Mouse (Mus musculus) erythroblast, adult 5-6 weeks (primary cell): ENCODE measurements around the gene Itgb2. TPM values are rescaled to one million over a fixed set of nuclear protein-coding genes. Genes with fewer than 3 reads are reported as not detected.

Source experiments
- ATAC-seq: replicated peaks from 2 replicates; pipeline ENCODE4 v1.8.0; 2016; ENCODE audit warnings: moderate number of reproducible peaks, mild to moderate bottlenecking, moderate TSS enrichment, inconsistent platforms; ENCODE audit not compliant: poor library complexity, low FRiP score, severe bottlenecking
- total RNA-seq, 2 experiments: library from RNA; stranded (forward) in 1 of 2; stranded (reverse) in 1 of 2; fragments of 150-400 nt in 1 of 2; fragments of 200-764, 138-1000 nt in 1 of 2; gene quantifications; 2 replicates each; pipeline versions ENCODE4 v1.2.3 to v1.2.4; 2015 to 2017; ENCODE audit warnings: low replicate concordance in 2 of 2

Gene Itgb2
- total RNA-seq, 2 experiments from 2014 or later, result 55.8 to 74.2 TPM

DNA sequence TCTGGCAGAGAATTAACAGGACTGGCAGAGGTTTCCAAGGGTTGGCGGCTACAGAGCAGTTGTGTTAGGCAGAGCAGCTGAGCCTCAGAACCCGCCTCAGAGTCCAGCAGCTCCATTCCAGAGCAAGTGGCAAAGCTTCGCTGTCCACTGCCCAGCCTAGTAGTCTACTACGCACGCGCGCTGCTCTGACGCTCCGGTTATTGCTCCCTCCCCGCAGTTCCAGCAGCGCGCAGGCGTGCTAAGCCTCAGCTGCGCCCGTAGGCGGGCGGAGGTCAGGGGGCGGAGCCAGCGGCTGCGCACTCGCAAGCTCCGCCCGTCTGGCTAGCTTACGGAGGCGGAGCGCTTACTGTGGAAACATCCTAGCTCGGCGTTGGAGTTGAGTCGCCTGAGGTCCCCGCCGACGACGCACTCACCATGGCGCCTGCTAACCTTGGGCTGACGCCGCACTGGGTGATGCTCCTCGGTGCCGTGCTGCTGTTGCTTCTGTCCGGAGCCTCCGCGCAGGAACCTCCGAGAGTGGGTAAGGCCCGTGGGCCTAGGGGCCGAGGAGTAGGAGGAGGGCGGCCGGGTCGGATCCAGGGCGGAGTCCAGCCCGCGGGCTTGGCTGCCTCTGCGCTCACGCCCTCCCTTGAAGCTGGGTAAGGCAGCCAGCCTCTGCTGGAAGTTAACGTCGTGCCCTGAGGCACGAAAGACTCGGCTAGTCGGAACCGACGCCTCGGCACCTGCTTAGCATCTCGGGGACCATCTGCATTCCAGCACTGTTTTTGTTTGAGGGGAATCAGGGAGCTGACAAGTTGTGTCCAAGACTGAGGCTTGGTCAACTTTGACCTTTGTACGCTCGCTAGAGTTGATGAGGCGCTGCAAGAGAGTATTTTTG is 51.6 kb downstream of the Itgb2 start, which contains the start of gene Pttg1ip:
TSS of gene Pttg1ip (plus strand) at position 313 of the 877 bp plus-strand sequence.
- ATAC-seq, result peak; percentile 95

DNA sequence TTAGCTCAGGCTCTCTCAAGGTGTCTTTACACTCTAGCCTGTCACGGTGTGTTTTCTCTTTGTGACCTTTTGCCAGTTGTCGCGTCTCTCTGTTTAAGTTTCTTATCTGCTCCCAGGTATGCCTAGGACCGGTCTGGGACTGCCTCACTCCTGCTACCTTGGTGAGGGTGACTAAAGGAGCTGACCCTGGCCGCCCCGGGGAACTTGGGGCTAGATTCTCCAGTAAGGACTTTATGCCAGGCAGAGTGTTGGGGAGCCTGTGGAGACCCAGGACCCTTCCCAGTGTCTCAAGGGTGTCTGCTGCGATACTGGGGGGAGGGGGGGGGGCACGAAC is 52.2 kb downstream of the Itgb2 start:
- ATAC-seq, result no peak

DNA sequence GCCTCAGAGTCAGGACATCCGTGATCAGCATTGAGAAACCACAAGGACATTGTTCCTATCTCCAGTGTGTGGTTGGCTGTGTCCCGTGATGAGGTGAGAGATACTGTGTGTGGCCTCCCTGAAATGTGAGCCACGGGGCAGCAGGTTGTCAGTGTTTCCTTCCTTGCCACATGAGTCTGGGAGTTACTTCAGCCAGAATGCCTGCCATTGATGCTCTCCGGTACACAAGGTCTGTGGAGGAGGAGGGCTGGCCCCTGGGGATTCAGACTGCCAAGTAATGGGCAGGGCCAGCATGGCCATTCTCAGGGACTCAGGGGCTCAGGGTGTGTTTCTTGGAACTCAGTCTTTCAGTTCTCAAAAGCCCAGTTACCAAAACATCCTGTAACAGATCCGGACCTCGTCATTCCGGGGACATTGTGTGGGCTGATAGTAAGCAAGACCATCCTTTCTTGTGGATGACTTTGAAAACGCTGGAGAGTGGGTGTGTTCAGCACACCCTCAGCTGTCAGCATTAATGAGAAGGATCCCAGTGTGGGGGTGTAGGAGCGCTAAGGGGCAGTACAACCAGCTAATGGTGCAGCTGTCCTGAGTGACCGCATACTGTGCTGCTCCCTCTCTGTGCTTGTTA is 53.9 kb downstream of the Itgb2 start:
- ATAC-seq, result no peak

DNA sequence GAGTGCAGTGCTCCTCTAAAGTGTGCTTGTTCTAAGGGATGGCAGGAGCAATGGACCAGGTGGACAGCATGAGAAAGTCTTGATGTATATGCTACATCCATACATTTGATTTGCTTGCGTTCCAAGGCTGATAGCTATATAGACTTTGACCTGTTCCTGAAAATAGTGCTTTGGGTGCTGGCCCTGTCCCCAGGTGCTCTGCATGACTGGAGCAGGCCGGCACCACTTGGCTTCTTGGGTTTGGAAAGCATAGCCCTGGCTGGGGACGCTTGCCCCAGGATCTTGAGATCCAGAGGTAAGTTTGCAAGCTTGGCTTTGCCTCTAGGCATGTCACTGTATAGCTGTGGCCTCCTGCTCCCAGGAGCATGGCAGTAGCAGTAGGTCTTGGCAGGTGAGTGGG is 56.6 kb downstream of the Itgb2 start:
- no peak for ATAC-seq

- no peak for ATAC-seq
These were observed 57.2 kb downstream of the Itgb2 start for GRCm38 (mm10) chr10:77587091-77587775.

DNA sequence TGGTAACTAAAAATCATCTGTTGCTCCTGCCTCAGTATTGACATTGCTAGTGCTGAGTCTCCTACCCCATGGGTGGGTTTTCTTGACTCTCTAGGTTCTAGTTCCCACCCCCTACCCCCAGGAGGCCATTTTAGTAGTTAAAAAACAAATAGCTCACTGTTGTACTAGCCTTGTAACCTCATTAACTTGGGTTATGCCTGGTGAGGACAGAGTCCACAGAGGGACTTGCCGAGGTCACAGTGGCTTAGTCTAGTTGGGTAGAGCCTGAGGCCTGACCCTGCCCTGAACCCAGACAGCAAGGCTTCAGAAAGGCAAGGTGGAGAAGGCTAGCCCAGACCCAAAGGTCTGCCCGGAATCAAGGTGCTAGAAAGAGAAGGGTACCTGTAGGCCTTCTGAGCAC is 58.0 kb downstream of the Itgb2 start:
- no peak for ATAC-seq

GRCm38 (mm10) chr10:77589117-77589516 is 59.1 kb downstream of the Itgb2 start:
- ATAC-seq, result no peak

DNA sequence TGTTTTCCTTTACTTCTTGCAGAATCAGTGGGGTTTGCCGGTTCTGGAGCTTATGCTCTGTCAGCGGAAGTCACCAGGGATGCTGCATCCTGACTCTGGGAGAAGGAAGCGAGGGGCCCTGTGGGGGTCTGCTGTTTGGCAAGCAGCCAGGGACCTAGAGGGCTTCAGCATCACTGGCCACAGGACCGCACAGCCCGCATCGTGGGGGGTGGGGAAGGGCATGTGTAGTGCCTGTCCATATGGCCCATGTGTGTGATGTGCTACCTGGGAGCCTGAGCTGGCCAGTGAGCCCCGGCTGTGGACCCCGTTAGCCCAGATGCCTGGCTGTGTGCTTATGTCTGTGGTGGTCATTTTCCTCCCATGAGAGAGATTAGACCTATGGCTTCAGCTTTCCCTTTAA is 59.7 kb downstream of the Itgb2 start:
- no peak for ATAC-seq

- peak; percentile 91 for ATAC-seq
These were observed 60.8 kb downstream of the Itgb2 start for GRCm38 (mm10) chr10:77590812-77591211.

GRCm38 (mm10) chr10:77591546-77591945 is 61.5 kb downstream of the Itgb2 start:
- no peak for ATAC-seq

- ATAC-seq, result no peak
These were observed 66.0 kb downstream of the Itgb2 start for GRCm38 (mm10) chr10:77596060-77596459.

DNA sequence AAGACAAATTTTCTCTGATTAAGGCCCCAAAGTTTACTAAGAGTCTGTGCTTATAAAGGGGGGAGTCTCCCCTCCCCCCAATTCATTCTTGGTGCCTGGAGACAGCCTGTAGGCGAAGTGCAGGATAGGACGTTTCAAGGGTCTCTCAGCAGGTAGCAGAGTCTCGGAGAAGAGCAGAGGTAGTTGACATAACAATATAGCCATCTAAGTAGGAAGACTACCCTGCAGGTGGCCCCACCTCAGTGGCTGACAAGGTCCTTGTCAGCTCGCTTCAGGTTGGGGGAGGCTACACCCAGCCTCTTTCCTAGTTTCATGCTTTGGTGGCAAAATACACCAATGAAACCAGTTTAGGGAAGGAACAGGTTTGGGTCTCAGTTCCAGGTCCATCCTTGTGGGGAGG is 73.0 kb downstream of the Itgb2 start:
- ATAC-seq, result no peak

DNA sequence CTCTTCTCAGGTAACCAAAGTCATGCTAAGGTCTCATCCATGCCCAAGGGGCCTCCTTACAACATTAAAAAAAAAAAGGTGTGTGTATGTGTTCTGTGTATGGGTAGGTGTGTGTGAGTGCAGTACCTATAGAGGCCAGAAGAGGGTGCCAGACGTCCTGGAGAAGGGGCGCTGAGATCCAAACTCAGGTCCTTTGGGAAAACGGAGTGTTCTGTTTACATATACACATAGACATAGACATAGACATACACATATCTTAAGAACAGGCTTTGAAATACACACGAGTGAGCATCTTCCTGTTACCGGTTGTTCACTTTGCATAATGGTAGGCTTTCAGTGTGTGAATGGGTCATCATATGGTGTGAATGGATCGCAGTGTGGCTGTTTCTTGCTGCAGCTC is 74.1 kb downstream of the Itgb2 start:
- ATAC-seq, result no peak

DNA sequence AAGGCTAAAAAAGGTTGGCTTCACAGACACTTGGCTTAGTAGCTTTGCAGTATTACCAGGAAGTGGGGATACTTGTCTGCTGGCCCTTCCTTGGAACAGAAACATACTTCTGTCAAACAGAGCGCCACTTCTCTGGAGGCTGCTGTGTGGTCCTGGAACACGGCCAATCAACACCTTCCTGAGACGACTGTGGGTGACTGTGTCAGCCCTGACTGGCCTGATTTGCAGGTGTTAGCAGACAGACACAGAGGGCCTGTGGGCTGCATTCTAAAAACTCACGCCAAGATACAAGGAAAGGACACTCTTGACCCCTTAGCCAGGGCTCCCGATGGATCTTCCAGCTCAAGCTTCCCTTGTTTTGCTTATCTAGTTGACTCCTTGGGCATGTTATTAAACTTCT is 74.9 kb downstream of the Itgb2 start:
- ATAC-seq, result no peak

DNA sequence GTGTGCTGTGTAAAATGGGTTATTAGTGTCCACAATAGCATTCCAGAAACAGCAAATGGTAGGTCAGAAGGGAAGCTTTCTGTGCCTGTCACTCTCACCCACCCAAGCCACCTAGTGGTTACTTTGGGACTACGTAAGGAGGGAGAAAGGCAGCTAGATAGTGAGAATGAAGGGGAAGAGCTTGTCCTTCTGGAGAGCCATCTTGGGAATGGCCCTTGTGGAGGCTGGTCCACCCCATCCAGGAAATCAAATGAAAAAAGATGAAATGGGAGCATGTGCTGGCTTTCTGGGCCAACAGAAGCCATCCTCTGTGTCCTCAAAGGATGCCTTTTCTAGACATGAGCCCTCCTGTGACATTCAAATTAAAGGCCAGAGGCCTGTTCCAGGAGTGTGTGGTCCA is 75.3 kb downstream of the Itgb2 start:
- peak; percentile 56 for ATAC-seq

- peak; percentile 92 for ATAC-seq
These were observed 76.1 kb downstream of the Itgb2 start, which contains the start of the genes Sumo3 and Gm49325 for GRCm38 (mm10) chr10:77605908-77606826. Gene Sumo3 (plus strand): TSS chr10:77606097. Gene Gm49325 (plus strand): TSS chr10:77606197.

DNA sequence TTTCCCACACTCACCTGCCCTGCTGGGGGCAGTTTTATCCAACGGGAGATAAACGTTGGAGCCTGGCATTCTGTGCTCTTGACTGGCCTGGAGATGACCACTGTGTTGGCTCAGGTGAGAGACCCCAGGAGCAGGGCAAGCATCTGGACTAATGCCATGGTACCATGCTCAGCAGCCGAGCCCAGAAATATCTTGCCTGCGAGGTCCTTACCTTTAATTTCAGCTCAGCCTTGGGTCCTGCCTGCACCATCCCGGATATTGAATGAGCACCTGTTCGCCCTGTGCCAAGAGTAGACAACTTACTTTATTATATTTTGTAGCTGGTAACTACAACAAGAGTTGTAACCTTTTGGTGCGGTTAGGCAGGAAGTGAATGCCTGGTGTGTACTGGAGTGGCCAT is 76.8 kb downstream of the Itgb2 start:
- ATAC-seq, result peak; percentile 37

DNA sequence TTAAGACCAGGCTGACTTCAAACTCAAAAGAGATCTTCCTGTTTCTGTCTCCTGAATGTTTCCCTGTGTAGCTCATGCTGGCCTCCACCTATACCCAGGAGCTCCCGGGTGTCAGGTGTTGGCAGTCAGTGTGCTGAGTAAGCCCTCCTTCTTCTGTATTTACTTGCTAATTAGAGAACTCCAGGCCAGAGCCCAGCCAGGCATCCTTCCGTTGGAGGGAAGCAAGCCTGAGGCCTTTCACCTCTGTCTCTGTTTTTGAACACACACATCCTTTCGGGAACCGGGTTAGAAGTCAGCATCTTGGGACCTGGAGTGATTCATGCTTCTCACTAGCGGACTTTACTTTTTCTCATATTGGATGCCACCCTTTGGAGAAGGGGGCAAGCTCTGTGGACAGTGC is 77.4 kb downstream of the Itgb2 start:
- no peak for ATAC-seq

DNA sequence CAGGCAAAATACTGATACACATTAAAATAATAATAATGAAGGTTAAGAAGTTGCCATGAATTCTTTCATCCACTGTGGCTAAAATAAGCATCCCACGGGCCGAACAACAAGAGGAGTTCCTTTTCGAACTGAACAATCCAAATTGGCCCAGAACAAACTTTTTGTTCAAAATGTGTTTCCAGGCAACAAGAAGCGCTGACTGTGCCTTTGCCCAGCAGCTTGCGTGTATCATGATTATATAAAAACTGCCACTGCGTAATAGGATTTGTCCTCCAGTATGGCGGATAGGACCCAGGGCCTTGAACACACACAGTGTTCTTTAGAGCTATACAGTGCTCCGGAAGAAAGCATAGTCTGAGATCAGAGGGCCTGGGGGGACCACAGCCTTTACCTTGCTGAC is 78.5 kb downstream of the Itgb2 start:
- ATAC-seq, result no peak
